Mouse (Mus musculus) forebrain, embryonic 16.5 days (tissue): ENCODE data around the gene Gm20388. TPM values are rescaled to one million over a fixed set of nuclear protein-coding genes. Genes with fewer than 3 reads are reported as not detected.

Experiments used
- ATAC-seq: fragments of 200-750 bp; cut with Nextera tagmentation; 2 replicates; pipeline ENCODE4 v1.8.0; 2017; ENCODE audit warnings: mild to moderate bottlenecking, moderate library complexity
- H3K27ac ChIP-seq: fragments of 300-500 bp; sonication (generic); 2 replicates; pipeline ENCODE4 v1.5.1; 2014; ENCODE audit warnings: low read length, control low read depth
- H3K27me3 ChIP-seq: fragments of 300-500 bp; sonication (generic); replicated peaks from 2 replicates; pipeline ENCODE4 v1.6.1; 2014; ENCODE audit warnings: low read length; ENCODE audit not compliant: control insufficient read depth, insufficient read depth
- H3K36me3 ChIP-seq: fragments of 300-500 bp; sonication (generic); 2 replicates; pipeline ENCODE4 v1.6.1; 2014; ENCODE audit not compliant: control insufficient read depth, insufficient read depth
- H3K4me1 ChIP-seq: fragments of 300-500 bp; sonication (generic); replicated peaks from 2 replicates; pipeline ENCODE4 v1.6.1; 2014; ENCODE audit warnings: low read length; ENCODE audit not compliant: control insufficient read depth, insufficient read depth
- H3K4me2 ChIP-seq: fragments of 300-500 bp; sonication (generic); 2 replicates; pipeline ENCODE4 v1.6.1; 2014; ENCODE audit warnings: mild to moderate bottlenecking, low read length, control low read depth
- H3K4me3 ChIP-seq: fragments of 300-500 bp; sonication (generic); replicated peaks from 2 replicates; pipeline ENCODE4 v1.5.1; 2014; ENCODE audit warnings: mild to moderate bottlenecking, low read length, control low read depth
- H3K9ac ChIP-seq: fragments of 300-500 bp; sonication (generic); replicated peaks from 2 replicates; pipeline ENCODE4 v1.6.1; 2014; ENCODE audit warnings: low read depth, low read length, control low read depth
- H3K9me3 ChIP-seq: fragments of 300-500 bp; sonication (generic); 2 replicates; pipeline ENCODE4 v1.6.1; 2016; ENCODE audit warnings: low read length; ENCODE audit not compliant: control insufficient read depth
- whole genome bisulfite sequencing: fragments of 180-500 bp; shearing (Covaris S2); extraction: QIAGEN DNeasy Blood & Tissue Kit; methylation state at CpG from one replicate; pipeline ENCODE4 v1.1.7; 2014; 5-methylcytosine and 5-hydroxymethylcytosine counted together
- polyA plus RNA-seq: library from polyadenylated mRNA; unstranded; fragments of >200 nt; fragmentation: Nextera tagmentation; extraction: Ambion mirVana; gene quantifications from 2 replicates; pipeline ENCODE4 v1.2.1, GENCODE M21; 2015

Gene Gm20388
- polyA plus RNA-seq, 1 experiment from 2014 or later: 4.7 TPM

GRCm38 (mm10) chr8:122962046-122962445 lies 3051.4 kb downstream of the Gm20388 start:
- Histone ChIP-seq H3K4me2 (no peak overlapping the region), H3K36me3 (no peaks in the 10 kb centered on the region), H3K27me3 (no peaks in the 10 kb centered on the region), H3K4me3 (no peak overlapping the region), H3K9ac (no peak overlapping the region), H3K4me1 (0 out of 2 replicates have a peak, but pooled peaks cover 4% of the 10 kb centered on the region), H3K9me3 (no peaks in the 10 kb centered on the region), H3K27ac (no peak overlapping the region)
- 53% methylated on average over 5 of the region's 5 CpGs for WGBS
- no peak for ATAC-seq

GRCm38 (mm10) chr8:122966638-122967037 lies 3056.0 kb downstream of the Gm20388 start:
- H3K4me1 ChIP-seq: no peaks in the 10 kb centered on the region
- no peak overlapping the region for H3K9ac ChIP-seq
- no peak for ATAC-seq
- no peak overlapping the region for H3K4me2 ChIP-seq
- no peaks in the 10 kb centered on the region for H3K27me3 ChIP-seq
- 85% methylated on average over 3 of the region's 3 CpGs for WGBS
- no peak overlapping the region for H3K4me3 ChIP-seq
- H3K36me3 ChIP-seq: no peaks in the 10 kb centered on the region
- no peak overlapping the region for H3K27ac ChIP-seq
- no peaks in the 10 kb centered on the region for H3K9me3 ChIP-seq

- Histone ChIP-seq H3K4me1 (no peaks in the 10 kb centered on the region), H3K4me2 (no peak overlapping the region), H3K27ac (no peak overlapping the region), H3K4me3 (no peak overlapping the region), H3K9ac (no peak overlapping the region), H3K27me3 (no peaks in the 10 kb centered on the region), H3K9me3 (no peaks in the 10 kb centered on the region), H3K36me3 (no peaks in the 10 kb centered on the region)
- WGBS: 83% methylated on average over 3 of the region's 3 CpGs
- no peak for ATAC-seq
These were observed 3057.5 kb downstream of the Gm20388 start for GRCm38 (mm10) chr8:122968145-122968544.

- no peak for ATAC-seq
- H3K27me3 ChIP-seq: no peaks in the 10 kb centered on the region
- no peak overlapping the region for H3K4me3 ChIP-seq
- H3K9me3 ChIP-seq: no peaks in the 10 kb centered on the region
- no peaks in the 10 kb centered on the region for H3K36me3 ChIP-seq
- no peaks in the 10 kb centered on the region for H3K4me1 ChIP-seq
- no peak overlapping the region for H3K27ac ChIP-seq
- H3K4me2 ChIP-seq: no peak overlapping the region
- H3K9ac ChIP-seq: no peak overlapping the region
- 93% methylated on average over 3 of the region's 3 CpGs for WGBS
These were observed 3059.5 kb downstream of the Gm20388 start for GRCm38 (mm10) chr8:122969964-122970620.

- Histone ChIP-seq H3K36me3 (no peaks in the 10 kb centered on the region), H3K4me1 (0 out of 2 replicates have a peak, but pooled peaks cover 5% of the 10 kb centered on the region), H3K27ac (no peak overlapping the region), H3K4me2 (no peak overlapping the region), H3K27me3 (no peaks in the 10 kb centered on the region), H3K4me3 (no peak overlapping the region), H3K9ac (no peak overlapping the region), H3K9me3 (no peaks in the 10 kb centered on the region)
- no peak for ATAC-seq
- 96% methylated on average over 4 of the region's 4 CpGs for WGBS
These were observed 3065.4 kb downstream of the Gm20388 start for GRCm38 (mm10) chr8:122976046-122976445.

- no peak for ATAC-seq
- Histone ChIP-seq H3K4me2 (no peak overlapping the region), H3K9ac (no peak overlapping the region), H3K4me1 (0 out of 2 replicates have a peak, but pooled peaks cover 5% of the 10 kb centered on the region), H3K36me3 (no peaks in the 10 kb centered on the region), H3K27ac (no peak overlapping the region), H3K9me3 (no peaks in the 10 kb centered on the region), H3K4me3 (no peak overlapping the region), H3K27me3 (no peaks in the 10 kb centered on the region)
- WGBS: 90% methylated on average over 3 of the region's 3 CpGs
These were observed 3068.8 kb downstream of the Gm20388 start for GRCm38 (mm10) chr8:122979424-122979823.

GRCm38 (mm10) chr8:122979865-122980509 lies 3069.3 kb downstream of the Gm20388 start:
- Histone ChIP-seq H3K36me3 (no peaks in the 10 kb centered on the region), H3K4me3 (no peak overlapping the region), H3K4me1 (0 out of 2 replicates have a peak, but pooled peaks cover 5% of the 10 kb centered on the region), H3K9me3 (no peaks in the 10 kb centered on the region), H3K9ac (no peak overlapping the region), H3K27me3 (no peaks in the 10 kb centered on the region), H3K27ac (no peak overlapping the region), H3K4me2 (no peak overlapping the region)
- 65% methylated on average over 10 of the region's 10 CpGs for WGBS
- no peak for ATAC-seq

GRCm38 (mm10) chr8:122981646-122982045 lies 3071.0 kb downstream of the Gm20388 start:
- Histone ChIP-seq H3K4me3 (no peak overlapping the region), H3K36me3 (no peaks in the 10 kb centered on the region), H3K9me3 (no peaks in the 10 kb centered on the region), H3K27me3 (no peaks in the 10 kb centered on the region), H3K4me1 (0 out of 2 replicates have a peak, but pooled peaks cover 5% of the 10 kb centered on the region), H3K4me2 (no peak overlapping the region), H3K27ac (no peak overlapping the region), H3K9ac (no peak overlapping the region)
- no peak for ATAC-seq
- 90% methylated on average over 5 of the region's 5 CpGs for WGBS

- ATAC-seq: no peak
- H3K9me3 ChIP-seq: no peaks in the 10 kb centered on the region
- 91% methylated on average over 19 of the region's 19 CpGs for WGBS
- H3K36me3 ChIP-seq: no peaks in the 10 kb centered on the region
- no peaks in the 10 kb centered on the region for H3K27me3 ChIP-seq
- H3K4me3 ChIP-seq: no peak overlapping the region
- no peak overlapping the region for H3K27ac ChIP-seq
- no peak overlapping the region for H3K9ac ChIP-seq
- H3K4me1 ChIP-seq: peaks cover 14% of the 10 kb centered on the region
- no peak overlapping the region for H3K4me2 ChIP-seq
These were observed 3072.7 kb downstream of the Gm20388 start for GRCm38 (mm10) chr8:122983178-122983942.
